Mouse (Mus musculus): ENCODE results near the gene Wiz. TPM values are rescaled to one million over a fixed set of nuclear protein-coding genes. Genes with fewer than 3 reads are reported as not detected.

The Wiz gene
- polyA plus RNA-seq (2012): 91.2 and 92.4 TPM in 2 replicates

DNA sequence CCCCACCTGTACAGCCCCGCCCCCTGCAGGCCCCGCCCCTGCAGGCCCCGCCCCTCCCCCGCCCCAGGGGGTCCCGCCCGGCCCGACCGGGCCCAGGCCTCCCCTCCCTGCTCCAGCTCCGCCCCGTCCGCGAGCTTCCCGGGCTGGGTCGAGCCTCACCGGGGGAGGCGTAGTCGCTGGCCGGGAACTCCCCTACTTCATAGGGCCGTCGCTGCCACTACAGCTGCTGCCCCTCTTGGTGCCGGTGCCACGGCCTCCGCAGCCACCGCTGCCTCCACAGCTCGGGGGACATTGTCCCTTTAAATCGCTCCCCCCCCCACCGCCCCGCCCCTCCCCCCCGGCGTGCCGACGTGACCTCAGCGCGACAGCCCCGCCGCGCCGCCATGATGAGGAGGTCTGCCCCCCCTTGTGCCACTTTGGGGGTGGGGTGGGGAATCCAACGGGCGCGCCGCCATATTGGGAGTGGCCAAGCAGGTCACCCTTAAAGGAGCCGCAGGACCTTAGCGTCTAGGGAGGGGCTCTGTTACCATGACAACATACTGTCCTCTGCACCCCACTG is at the start of gene Wiz:
Gene Wiz (minus strand): TSS at position 339 of the 559 bp plus-strand sequence.
- no peak for TF ChIP-seq GATA1 (IDR thresholded peaks at IDR 0.05; ENCODE audit: low read length)

GRCm38 (mm10) chr17:32437106-32437505 is 47.9 kb upstream of the Wiz start:
- no peak for TF ChIP-seq GATA1 (IDR thresholded peaks at IDR 0.05; ENCODE audit: low read length)

DNA sequence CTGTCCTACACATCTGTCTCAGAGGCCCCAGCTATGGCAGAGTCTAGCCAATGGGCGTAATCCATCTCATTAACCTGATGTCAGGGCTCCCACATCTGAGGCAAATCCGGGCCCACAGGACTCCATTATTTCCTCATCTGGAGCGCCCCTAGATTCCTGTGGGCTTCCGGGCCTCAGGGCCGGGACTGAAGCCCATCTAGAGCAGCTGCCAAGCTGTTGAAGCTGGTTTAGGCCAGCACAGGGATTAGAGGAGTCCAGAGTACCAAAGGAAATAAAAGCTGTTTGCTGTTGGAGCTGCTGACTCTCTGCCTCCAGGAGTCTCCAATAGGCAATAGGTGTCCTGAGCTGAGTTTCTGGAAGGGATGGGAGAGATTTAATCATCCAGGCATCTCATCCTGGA is 45.9 kb upstream of the Wiz start:
- TF ChIP-seq GATA1 (IDR thresholded peaks at IDR 0.05; ENCODE audit: low read length): no peak

GRCm38 (mm10) chr17:32434324-32434723 is 45.1 kb upstream of the Wiz start:
- no peak for TF ChIP-seq GATA1 (IDR thresholded peaks at IDR 0.05; ENCODE audit: low read length)

GRCm38 (mm10) chr17:32431972-32432371 is 42.7 kb upstream of the Wiz start:
- no peak for TF ChIP-seq GATA1 (IDR thresholded peaks at IDR 0.05; ENCODE audit: low read length)

GRCm38 (mm10) chr17:32426610-32427009 is 37.4 kb upstream of the Wiz start:
- TF ChIP-seq GATA1 (IDR thresholded peaks at IDR 0.05; ENCODE audit: low read length): no peak

GRCm38 (mm10) chr17:32424034-32424433 is 34.8 kb upstream of the Wiz start, which contains the start of gene Pglyrp2:
Pglyrp2 (minus strand) TSS chr17:32424167.
- TF ChIP-seq GATA1 (IDR thresholded peaks at IDR 0.05; ENCODE audit: low read length): no peak

- no peak for TF ChIP-seq GATA1 (IDR thresholded peaks at IDR 0.05; ENCODE audit: low read length)
Observed at GRCm38 (mm10) chr17:32420781-32421180, 31.5 kb upstream of the Wiz start.

GRCm38 (mm10) chr17:32419989-32420388 is 30.8 kb upstream of the Wiz start:
- TF ChIP-seq GATA1 (IDR thresholded peaks at IDR 0.05; ENCODE audit: low read length): no peak

DNA sequence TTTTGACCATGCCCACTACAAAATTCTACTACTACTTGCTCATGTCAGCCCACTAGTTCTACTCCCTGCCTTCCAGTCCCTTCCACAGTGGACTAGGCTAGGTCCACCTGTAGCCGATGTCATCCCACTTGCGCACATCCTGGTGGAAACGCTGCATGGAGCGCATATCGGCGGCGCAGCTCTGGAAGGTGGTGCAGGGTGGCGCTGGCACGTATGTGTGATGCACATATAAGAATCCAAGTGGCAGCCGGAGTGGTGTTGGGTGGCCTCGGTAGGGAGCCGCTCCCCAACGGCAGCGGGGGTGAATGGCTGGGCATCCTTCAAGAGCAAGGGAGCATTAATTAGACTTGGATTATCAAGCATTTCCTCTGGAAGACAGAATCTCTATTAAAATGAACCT is 27.5 kb upstream of the Wiz start:
- no peak for TF ChIP-seq GATA1 (IDR thresholded peaks at IDR 0.05; ENCODE audit: low read length)

DNA sequence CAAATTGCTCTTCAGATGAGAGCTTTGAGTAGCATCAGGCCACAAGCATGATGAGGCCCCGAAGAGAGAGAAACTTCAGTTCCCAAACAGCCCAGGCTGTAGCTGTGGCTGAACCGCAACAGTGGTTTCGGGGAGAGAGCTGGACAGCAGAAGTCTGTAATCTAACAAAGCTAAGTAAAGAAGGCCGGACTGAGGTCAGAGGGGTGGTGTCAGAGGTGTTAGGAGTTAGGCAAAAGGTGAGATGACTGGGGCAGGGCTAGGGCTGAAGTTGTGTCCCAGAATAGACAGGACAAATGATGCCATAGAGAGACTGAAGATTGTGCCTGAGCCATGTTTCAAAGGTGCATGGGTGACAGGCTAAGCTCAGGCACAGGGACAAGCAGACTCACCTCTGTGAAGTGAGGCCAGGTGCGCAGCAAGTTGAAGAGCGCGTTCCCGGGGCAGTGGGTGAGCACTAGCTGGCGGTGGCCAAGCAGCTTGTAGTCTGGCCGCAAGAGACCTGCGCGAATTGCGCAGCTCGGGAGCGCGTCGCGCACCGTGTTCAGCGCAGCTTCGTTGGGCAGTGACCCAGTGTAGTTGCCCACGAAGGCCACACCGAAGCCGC is 26.3 kb upstream of the Wiz start:
- no peak for TF ChIP-seq GATA1 (IDR thresholded peaks at IDR 0.05; ENCODE audit: low read length)

DNA sequence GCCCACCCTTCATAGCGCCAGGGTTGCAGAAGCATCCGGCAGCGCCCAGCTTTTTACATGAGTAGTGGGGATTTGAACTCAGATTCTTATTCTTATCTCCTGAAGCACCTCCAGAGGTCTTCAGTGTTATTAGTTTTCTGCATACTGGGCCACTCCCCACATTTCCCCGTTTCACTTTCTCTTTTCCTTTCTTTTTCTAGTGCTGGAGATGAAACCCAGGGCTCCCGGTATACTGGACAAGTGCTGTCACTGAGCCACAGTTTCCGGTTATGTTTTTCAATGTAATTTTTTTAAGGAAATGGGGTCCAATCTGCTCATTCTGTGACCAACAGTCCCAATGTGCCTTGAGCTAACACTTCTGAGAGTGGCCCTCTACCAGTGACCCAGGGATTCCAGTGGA is 22.7 kb upstream of the Wiz start:
- TF ChIP-seq GATA1 (IDR thresholded peaks at IDR 0.05; ENCODE audit: low read length): no peak

GRCm38 (mm10) chr17:32403417-32403816 is 14.2 kb upstream of the Wiz start, which contains the start of gene Rasal3:
Rasal3 (minus strand) TSS chr17:32403583.
- no peak for TF ChIP-seq GATA1 (IDR thresholded peaks at IDR 0.05; ENCODE audit: low read length)

- TF ChIP-seq GATA1 (IDR thresholded peaks at IDR 0.05; ENCODE audit: low read length): no peak
Observed at GRCm38 (mm10) chr17:32402779-32403157, 13.5 kb upstream of the Wiz start.

DNA sequence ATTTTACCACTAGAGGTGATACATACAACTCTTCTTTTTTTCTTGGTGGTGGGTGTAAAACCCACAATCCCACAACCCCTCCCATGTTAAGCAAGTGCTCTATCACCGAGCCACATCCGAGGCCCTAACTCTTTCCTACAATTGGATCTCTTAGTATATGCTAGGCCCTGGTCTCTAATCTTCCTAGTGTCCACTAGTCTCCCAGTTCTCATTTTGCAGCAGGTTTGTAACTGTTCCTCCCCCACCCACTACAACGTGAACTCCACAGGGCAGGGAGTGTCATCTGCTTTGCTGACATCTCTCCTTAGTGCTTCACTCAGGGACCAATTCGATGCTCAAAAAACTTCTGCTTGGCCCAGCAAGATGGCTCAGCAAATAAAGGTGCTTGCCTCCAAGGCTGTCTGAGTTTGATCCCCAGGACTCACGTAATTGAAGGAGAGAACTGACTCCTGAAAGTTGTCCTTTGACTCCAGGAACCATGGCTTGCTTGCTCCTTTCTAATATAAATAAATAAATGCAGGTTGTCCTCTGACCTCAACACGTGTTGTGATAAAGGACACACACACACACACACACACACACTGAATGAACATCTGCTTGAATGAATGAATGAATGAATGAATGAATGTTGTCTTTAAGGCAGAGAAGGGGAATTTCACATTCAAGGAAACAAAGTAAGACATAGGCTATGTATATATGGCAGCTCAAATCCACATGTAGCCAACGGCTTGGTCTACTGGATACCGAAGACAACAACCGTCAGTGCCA is 13.0 kb upstream of the Wiz start:
- TF ChIP-seq GATA1 (IDR thresholded peaks at IDR 0.05; ENCODE audit: low read length): no peak

DNA sequence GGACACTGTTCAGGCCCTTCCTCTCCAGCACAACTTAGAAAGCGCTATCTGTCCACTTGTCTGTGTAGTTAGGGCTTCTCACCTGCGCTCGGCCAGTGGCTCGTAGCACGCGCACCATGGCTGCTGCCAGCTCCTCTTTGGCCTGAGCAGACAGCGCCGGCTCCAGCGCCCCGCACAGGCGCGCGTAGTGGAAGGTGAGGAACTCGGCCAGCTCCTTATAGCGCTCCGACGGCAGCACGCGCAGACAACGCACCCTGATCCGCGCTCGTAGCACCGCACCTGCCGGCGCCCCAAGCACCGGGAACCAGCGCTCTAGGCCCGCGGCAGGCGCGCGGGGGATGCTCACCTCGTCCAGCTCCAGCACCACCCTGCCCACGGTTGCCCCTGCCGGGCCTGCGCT is 7.0 kb upstream of the Wiz start:
- no peak for TF ChIP-seq GATA1 (IDR thresholded peaks at IDR 0.05; ENCODE audit: low read length)

DNA sequence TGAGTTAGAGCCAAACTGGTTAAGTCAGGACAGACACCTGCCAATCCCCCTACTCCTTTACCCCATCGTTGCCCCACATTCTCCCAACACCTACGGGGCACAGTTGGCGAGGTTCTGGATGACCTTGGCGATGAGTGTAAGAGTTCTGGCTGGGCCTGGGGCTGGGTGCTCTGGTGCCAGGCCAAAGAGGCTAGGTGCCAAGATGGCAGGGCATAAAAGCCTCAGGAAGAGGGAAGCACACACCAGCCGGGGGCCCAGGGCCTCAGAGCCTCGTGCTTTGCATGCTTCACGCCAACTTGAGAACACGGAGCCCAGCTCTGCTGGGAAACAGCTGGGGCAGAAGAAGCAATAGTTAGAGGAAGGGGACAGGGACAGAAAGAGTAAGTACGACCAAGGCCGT is 4.7 kb upstream of the Wiz start:
- no peak for TF ChIP-seq GATA1 (IDR thresholded peaks at IDR 0.05; ENCODE audit: low read length)
